Mouse (Mus musculus): ENCODE results near the gene Wwp2. TPM values are rescaled to one million over a fixed set of nuclear protein-coding genes. Genes with fewer than 3 reads are reported as not detected.

The Wwp2 gene
- polyA plus RNA-seq, 1 experiment from 2014 or later: 32.6 TPM

DNA sequence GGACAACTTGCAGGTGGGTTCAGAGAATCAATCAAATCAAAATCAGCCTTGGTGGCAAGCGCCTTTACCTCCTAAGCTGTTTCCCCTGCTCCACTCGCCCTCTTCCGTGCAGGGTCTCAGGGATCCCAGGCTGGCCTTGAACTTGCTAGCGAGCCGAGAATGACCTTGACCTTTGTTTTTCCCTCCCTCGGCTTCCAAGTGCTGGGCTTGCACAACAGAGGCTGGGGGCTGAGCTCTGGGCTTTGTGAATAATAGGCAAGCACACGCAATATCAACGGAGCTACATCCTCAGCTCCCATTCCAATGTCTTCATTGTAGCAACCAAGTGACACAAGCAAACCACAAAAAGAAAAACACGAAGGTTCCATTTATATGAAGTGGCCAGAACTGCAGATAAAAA lies 126.0 kb downstream of the Wwp2 start:
- Histone ChIP-seq H3K27me3 (replicated peaks; ENCODE audit: control insufficient read depth, insufficient read depth, low read length) (no peaks in the 10 kb centered on the region), H3K4me1 (ENCODE audit: control insufficient read depth, insufficient read depth, low read depth, low read length) (no peaks in the 10 kb centered on the region), H3K4me3 (ENCODE audit: low read length) (no peak overlapping the region), H3K9ac (ENCODE audit: low read depth, low read length) (no peak overlapping the region), H3K36me3 (ENCODE audit: control insufficient read depth, insufficient read depth, low read length) (no peaks in the 10 kb centered on the region), H3K4me2 (ENCODE audit: low read length) (no peak overlapping the region), H3K27ac (ENCODE audit: low read depth, low read length) (no peak overlapping the region), H3K9me3 (ENCODE audit: control insufficient read depth, low read length) (no peaks in the 10 kb centered on the region)
- WGBS: 75% methylated on average over 9 of the region's 9 CpGs
- ATAC-seq: no peak

DNA sequence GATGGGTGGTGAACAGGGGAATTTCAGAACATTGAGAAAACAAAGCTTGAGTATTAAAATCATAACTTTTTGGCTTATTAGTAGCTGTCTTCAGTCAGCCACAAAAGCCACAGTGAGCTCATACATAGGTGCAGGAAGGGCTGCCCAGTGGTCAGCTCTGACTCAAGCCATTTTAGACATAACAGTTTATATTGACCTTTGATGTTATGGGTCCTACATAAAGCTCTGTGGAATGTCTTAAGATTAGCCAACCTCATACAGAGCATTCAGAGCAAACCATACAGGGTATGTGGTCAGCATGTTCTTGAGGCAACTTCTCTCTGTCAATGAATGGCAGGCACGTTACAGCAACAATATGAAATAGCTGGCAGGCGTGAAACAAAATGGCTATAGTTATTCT lies 134.9 kb downstream of the Wwp2 start:
- H3K4me3 ChIP-seq (ENCODE audit: low read length): no peak overlapping the region
- no peak for ATAC-seq
- no peaks in the 10 kb centered on the region for H3K9me3 ChIP-seq (ENCODE audit: control insufficient read depth, low read length)
- no peak overlapping the region for H3K27ac ChIP-seq (ENCODE audit: low read depth, low read length)
- H3K4me2 ChIP-seq (ENCODE audit: low read length): no peak overlapping the region
- WGBS: 83% methylated on average over 2 of the region's 2 CpGs
- no peak overlapping the region for H3K9ac ChIP-seq (ENCODE audit: low read depth, low read length)
- H3K36me3 ChIP-seq (ENCODE audit: control insufficient read depth, insufficient read depth, low read length): no peaks in the 10 kb centered on the region
- H3K4me1 ChIP-seq (ENCODE audit: control insufficient read depth, insufficient read depth, low read depth, low read length): no peaks in the 10 kb centered on the region
- H3K27me3 ChIP-seq (replicated peaks; ENCODE audit: control insufficient read depth, insufficient read depth, low read length): no peaks in the 10 kb centered on the region

GRCm38 (mm10) chr8:107571486-107572135 lies 135.4 kb downstream of the Wwp2 start:
- WGBS: 86% methylated on average over 7 of the region's 7 CpGs
- Histone ChIP-seq H3K27me3 (replicated peaks; ENCODE audit: control insufficient read depth, insufficient read depth, low read length) (no peaks in the 10 kb centered on the region), H3K27ac (ENCODE audit: low read depth, low read length) (no peak overlapping the region), H3K9ac (ENCODE audit: low read depth, low read length) (no peak overlapping the region), H3K36me3 (ENCODE audit: control insufficient read depth, insufficient read depth, low read length) (no peaks in the 10 kb centered on the region), H3K9me3 (ENCODE audit: control insufficient read depth, low read length) (no peaks in the 10 kb centered on the region), H3K4me3 (ENCODE audit: low read length) (no peak overlapping the region), H3K4me1 (ENCODE audit: control insufficient read depth, insufficient read depth, low read depth, low read length) (peaks cover 3% of the 10 kb centered on the region; the same call in 1 of the 2 replicates), H3K4me2 (ENCODE audit: low read length) (no peak overlapping the region)
- no peak for ATAC-seq

DNA sequence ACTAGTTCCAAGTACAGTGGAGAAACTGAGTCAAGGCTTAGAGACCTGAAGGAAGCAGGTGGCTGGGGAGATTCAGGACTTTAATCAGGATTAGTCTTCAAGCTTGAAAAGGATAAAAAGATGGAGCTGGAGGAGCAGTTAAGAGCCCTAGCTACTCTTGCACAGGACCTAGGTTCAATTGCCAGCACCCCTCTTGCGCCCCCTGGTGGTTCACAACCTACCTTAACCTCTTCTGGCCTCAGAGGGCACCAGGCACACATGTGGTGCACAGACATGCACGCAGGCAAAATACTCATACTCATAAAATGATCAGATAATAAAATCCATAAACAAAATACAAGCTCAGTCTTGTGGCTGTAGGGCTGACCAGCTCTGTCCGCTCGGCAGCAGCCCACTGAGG lies 136.3 kb downstream of the Wwp2 start:
- Histone ChIP-seq H3K4me2 (ENCODE audit: low read length) (no peak overlapping the region), H3K9ac (ENCODE audit: low read depth, low read length) (no peak overlapping the region), H3K27ac (ENCODE audit: low read depth, low read length) (no peak overlapping the region), H3K4me3 (ENCODE audit: low read length) (no peak overlapping the region), H3K27me3 (replicated peaks; ENCODE audit: control insufficient read depth, insufficient read depth, low read length) (no peaks in the 10 kb centered on the region), H3K4me1 (ENCODE audit: control insufficient read depth, insufficient read depth, low read depth, low read length) (peaks cover 3% of the 10 kb centered on the region; the same call in 1 of the 2 replicates), H3K9me3 (ENCODE audit: control insufficient read depth, low read length) (no peaks in the 10 kb centered on the region), H3K36me3 (ENCODE audit: control insufficient read depth, insufficient read depth, low read length) (no peaks in the 10 kb centered on the region)
- ATAC-seq: no peak
- WGBS: 49% methylated on average over 4 of the region's 4 CpGs

DNA sequence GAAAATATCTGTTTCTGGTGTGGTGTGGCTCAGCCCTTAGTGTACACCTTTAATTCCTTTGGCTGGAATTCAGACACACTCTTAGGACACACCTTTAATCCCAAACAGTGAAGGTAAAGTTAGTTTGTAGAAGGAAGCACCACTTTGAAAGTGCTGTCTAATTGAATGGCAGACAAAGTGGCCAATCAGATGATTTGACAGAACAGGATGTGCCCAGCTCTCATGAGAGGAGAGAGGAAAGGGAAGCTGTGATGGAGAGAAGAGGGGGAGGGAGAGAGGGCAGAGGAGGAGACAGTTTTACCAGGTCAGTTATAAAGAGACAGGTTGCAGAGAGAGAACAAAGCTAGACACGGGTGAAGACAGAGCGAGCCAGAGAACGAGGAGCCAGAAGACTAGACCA lies 138.6 kb downstream of the Wwp2 start:
- WGBS: 87% methylated on average over 3 of the region's 3 CpGs

DNA sequence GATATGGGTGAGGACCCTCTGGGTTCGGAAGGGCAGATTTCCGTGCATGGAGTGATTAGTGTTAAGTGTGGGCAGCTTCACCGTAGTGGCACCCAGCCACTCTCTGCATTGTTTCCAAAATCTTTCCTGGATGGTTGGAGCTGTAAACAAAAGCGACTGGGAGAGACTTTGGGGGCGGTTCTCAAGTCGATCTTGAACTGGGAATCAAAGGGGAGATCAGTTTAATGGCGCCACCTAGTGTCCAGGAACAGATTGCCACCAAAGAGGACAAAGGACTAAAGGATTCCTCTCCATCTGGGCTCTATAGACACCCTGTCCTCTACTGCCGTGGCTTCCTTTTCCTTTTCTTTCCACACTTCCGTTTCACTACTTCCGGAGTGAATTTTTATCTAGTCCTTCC lies 140.5 kb downstream of the Wwp2 start:
- no peak overlapping the region for H3K27ac ChIP-seq (ENCODE audit: low read depth, low read length)
- peak; percentile 85 for ATAC-seq
- H3K9ac ChIP-seq (ENCODE audit: low read depth, low read length): peak overlapping the region; percentile 31; the same call in 1 of the 2 replicates

More for the DNA sequence above, 138.6 kb downstream of the Wwp2 start:
- Histone ChIP-seq H3K4me2 (ENCODE audit: low read length) (no peak overlapping the region), H3K9ac (ENCODE audit: low read depth, low read length) (no peak overlapping the region), H3K4me1 (ENCODE audit: control insufficient read depth, insufficient read depth, low read depth, low read length) (peaks cover 3% of the 10 kb centered on the region; the same call in 1 of the 2 replicates), H3K4me3 (ENCODE audit: low read length) (no peak overlapping the region), H3K27me3 (replicated peaks; ENCODE audit: control insufficient read depth, insufficient read depth, low read length) (no peaks in the 10 kb centered on the region), H3K27ac (ENCODE audit: low read depth, low read length) (no peak overlapping the region), H3K36me3 (ENCODE audit: control insufficient read depth, insufficient read depth, low read length) (peaks cover 7% of the 10 kb centered on the region), H3K9me3 (ENCODE audit: control insufficient read depth, low read length) (no peaks in the 10 kb centered on the region)
- no peak for ATAC-seq

DNA sequence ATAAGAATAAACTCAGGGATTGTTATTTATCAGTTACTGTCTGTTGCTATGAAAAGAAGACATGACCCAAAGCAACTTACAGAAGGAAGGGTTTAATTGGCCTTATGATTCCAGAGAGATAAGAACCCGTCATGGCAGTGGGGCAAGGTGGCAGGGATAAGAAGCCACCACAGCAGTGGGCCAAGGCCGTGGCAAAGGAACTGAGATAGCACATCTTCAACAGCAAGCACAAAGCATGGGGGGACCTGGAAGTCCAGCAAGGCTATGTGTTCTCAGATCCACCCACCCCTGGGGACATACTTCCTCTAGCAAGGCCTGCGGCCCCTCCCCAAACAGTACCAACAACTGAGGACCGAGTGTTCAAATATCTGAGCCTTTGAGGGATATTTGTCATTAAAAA lies 141.5 kb downstream of the Wwp2 start:
- Histone ChIP-seq H3K27ac (ENCODE audit: low read depth, low read length) (no peak overlapping the region), H3K4me2 (ENCODE audit: low read length) (no peak overlapping the region), H3K9me3 (ENCODE audit: control insufficient read depth, low read length) (no peaks in the 10 kb centered on the region), H3K4me1 (ENCODE audit: control insufficient read depth, insufficient read depth, low read depth, low read length) (peaks cover 3% of the 10 kb centered on the region; the same call in 1 of the 2 replicates), H3K36me3 (ENCODE audit: control insufficient read depth, insufficient read depth, low read length) (peaks cover 36% of the 10 kb centered on the region), H3K9ac (ENCODE audit: low read depth, low read length) (no peak overlapping the region), H3K27me3 (replicated peaks; ENCODE audit: control insufficient read depth, insufficient read depth, low read length) (no peaks in the 10 kb centered on the region), H3K4me3 (ENCODE audit: low read length) (no peak overlapping the region)
- WGBS: 86% methylated on average over 4 of the region's 4 CpGs
- ATAC-seq: no peak

More for the DNA sequence above, 140.5 kb downstream of the Wwp2 start:
- Histone ChIP-seq H3K4me1 (ENCODE audit: control insufficient read depth, insufficient read depth, low read depth, low read length) (peaks cover 3% of the 10 kb centered on the region; the same call in 1 of the 2 replicates), H3K4me2 (ENCODE audit: low read length) (peak overlapping the region; percentile 48), H3K9me3 (ENCODE audit: control insufficient read depth, low read length) (no peaks in the 10 kb centered on the region), H3K27me3 (replicated peaks; ENCODE audit: control insufficient read depth, insufficient read depth, low read length) (no peaks in the 10 kb centered on the region), H3K36me3 (ENCODE audit: control insufficient read depth, insufficient read depth, low read length) (peaks cover 27% of the 10 kb centered on the region), H3K4me3 (ENCODE audit: low read length) (peak overlapping the region; percentile 1; the same call in 1 of the 2 replicates)
- 8% methylated on average over 10 of the region's 10 CpGs for WGBS

GRCm38 (mm10) chr8:107578132-107578531 lies 142.0 kb downstream of the Wwp2 start:
- ATAC-seq: no peak
- 93% methylated on average over 8 of the region's 8 CpGs for WGBS

GRCm38 (mm10) chr8:107578541-107578940 lies 142.4 kb downstream of the Wwp2 start:
- ATAC-seq: no peak
- no peak overlapping the region for H3K4me2 ChIP-seq (ENCODE audit: low read length)
- H3K27me3 ChIP-seq (replicated peaks; ENCODE audit: control insufficient read depth, insufficient read depth, low read length): no peaks in the 10 kb centered on the region
- no peak overlapping the region for H3K4me3 ChIP-seq (ENCODE audit: low read length)
- H3K4me1 ChIP-seq (ENCODE audit: control insufficient read depth, insufficient read depth, low read depth, low read length): peaks cover 3% of the 10 kb centered on the region; the same call in 1 of the 2 replicates
- H3K9ac ChIP-seq (ENCODE audit: low read depth, low read length): no peak overlapping the region
- H3K27ac ChIP-seq (ENCODE audit: low read depth, low read length): no peak overlapping the region
- no peaks in the 10 kb centered on the region for H3K9me3 ChIP-seq (ENCODE audit: control insufficient read depth, low read length)
- 87% methylated on average over 8 of the region's 8 CpGs for whole genome bisulfite sequencing
- peaks cover 45% of the 10 kb centered on the region for H3K36me3 ChIP-seq (ENCODE audit: control insufficient read depth, insufficient read depth, low read length)

More at GRCm38 (mm10) chr8:107578132-107578531, 142.0 kb downstream of the Wwp2 start:
- H3K9me3 ChIP-seq (ENCODE audit: control insufficient read depth, low read length): no peaks in the 10 kb centered on the region
- H3K36me3 ChIP-seq (ENCODE audit: control insufficient read depth, insufficient read depth, low read length): peaks cover 41% of the 10 kb centered on the region
- H3K4me2 ChIP-seq (ENCODE audit: low read length): no peak overlapping the region
- no peak overlapping the region for H3K4me3 ChIP-seq (ENCODE audit: low read length)
- H3K9ac ChIP-seq (ENCODE audit: low read depth, low read length): no peak overlapping the region
- H3K27ac ChIP-seq (ENCODE audit: low read depth, low read length): no peak overlapping the region
- peaks cover 3% of the 10 kb centered on the region; the same call in 1 of the 2 replicates for H3K4me1 ChIP-seq (ENCODE audit: control insufficient read depth, insufficient read depth, low read depth, low read length)
- no peaks in the 10 kb centered on the region for H3K27me3 ChIP-seq (replicated peaks; ENCODE audit: control insufficient read depth, insufficient read depth, low read length)

Data from hindbrain, embryonic 16.5 days (tissue).